Mouse (Mus musculus): ENCODE data around the gene Arhgap15.

Arhgap15 gene

DNA sequence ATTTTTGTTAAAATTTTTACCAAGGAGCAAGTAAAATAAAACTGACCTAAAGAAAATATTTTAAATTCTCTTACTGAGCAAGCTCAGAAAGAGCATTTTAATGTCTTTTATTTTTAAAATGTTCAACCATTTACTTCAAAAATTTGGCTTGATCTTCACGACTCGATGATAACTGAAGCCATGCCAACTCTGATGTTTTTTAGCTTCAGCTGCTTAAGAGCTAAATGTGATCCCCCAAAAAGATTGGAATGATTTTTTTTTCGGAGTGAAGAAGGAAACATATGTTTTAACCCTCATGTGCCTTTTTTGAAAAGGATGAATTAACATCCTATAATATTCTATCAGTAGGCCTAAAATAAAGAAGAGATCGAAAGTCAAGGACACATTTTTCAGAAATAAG lies 605.0 kb downstream of the Arhgap15 start:
- WGBS = 56% methylated on average over 4 of the region's 4 CpGs

- whole genome bisulfite sequencing = 73% methylated on average over 4 of the region's 4 CpGs
Observed at GRCm38 (mm10) chr2:44354786-44355185, 606.2 kb downstream of the Arhgap15 start.

GRCm38 (mm10) chr2:44355316-44355715 lies 606.7 kb downstream of the Arhgap15 start:
- WGBS = 61% methylated on average over 11 of the region's 11 CpGs

GRCm38 (mm10) chr2:44356248-44356886 lies 607.7 kb downstream of the Arhgap15 start:
- 55% methylated on average over 5 of the region's 5 CpGs for WGBS

- 87% methylated on average over 6 of the region's 6 CpGs for WGBS
Observed at GRCm38 (mm10) chr2:44356887-44357251, 608.2 kb downstream of the Arhgap15 start.

GRCm38 (mm10) chr2:44380225-44380624 lies 631.6 kb downstream of the Arhgap15 start:
- WGBS = 51% methylated on average over 2 of the region's 2 CpGs

- WGBS = 59% methylated on average over 6 of the region's 6 CpGs
Observed at GRCm38 (mm10) chr2:44384541-44384940, 635.9 kb downstream of the Arhgap15 start.

- WGBS = 77% methylated on average over 4 of the region's 4 CpGs
Observed at GRCm38 (mm10) chr2:44389556-44389955, 640.9 kb downstream of the Arhgap15 start.

DNA sequence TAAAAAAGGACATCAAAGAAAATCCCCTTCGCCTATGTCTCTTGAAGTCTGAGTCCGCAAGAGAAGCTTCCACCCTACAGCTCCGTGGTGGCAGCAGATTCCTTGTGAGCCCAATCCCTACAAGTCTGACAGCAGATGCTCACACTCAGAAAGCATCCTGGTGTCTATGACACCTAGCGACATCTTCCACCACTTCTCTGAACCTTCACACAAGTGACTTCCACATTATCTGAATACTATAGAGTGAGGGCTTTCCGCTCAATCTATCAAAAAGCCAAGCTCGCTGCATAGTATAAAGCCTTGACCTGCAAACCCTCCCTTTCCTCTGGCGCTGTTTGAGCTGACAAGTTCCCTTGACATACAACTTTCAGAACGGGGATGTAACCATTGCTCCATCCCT lies 645.2 kb downstream of the Arhgap15 start:
- 85% methylated on average over 8 of the region's 8 CpGs for WGBS

GRCm38 (mm10) chr2:44394956-44395501 lies 646.4 kb downstream of the Arhgap15 start:
- 73% methylated on average over 6 of the region's 6 CpGs for WGBS

GRCm38 (mm10) chr2:44395577-44395976 lies 647.0 kb downstream of the Arhgap15 start:
- WGBS = 92% methylated on average over 2 of the region's 2 CpGs

DNA sequence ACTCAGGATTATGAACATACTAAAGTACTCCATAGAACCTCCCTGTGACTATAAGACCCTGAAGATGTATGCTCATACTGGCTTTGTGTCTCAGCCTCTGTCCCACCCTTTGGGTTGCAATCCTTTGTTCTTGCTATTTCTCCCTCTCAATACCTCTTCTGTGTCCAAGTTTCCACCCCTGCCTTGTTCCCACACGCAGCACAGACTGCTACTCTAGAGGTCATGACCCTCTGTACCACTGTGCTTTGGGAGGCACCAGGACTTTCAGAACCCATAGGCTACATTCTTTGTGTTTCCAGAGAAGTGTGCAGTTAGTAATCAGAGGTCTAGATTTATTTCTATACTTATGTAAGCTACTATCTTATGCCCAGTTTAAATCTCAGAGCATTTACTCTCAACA lies 648.6 kb downstream of the Arhgap15 start:
- WGBS = 43% methylated on average over 1 of the region's 1 CpGs

DNA sequence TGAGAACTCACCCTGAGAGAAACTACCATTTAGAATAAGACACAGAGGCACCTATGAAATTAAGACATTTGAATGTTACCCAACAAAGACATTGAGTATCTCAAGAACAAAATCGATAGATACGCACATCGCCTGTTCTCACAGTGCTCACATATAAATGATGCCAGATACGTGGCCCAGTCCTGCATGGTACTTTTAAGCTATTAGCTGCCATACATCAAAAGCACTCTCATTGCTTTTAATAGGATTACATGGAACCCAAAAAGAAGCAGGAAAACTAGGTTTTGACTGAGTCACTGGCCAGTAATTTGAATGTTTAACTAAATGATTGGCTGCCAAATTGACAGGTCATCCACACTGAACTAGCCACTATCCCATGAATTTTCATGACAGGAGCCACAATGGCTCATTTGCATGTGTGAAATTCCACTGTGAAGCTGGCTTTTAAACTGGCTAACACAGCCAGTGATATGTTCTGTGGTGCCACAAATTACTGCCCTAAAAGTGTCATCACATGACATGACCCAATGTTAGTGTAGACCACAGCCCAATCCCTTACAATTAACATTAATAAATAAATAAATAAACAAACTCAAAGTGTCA lies 649.2 kb downstream of the Arhgap15 start:
- 85% methylated on average over 4 of the region's 4 CpGs for WGBS

- 72% methylated on average over 3 of the region's 3 CpGs for WGBS
Observed at GRCm38 (mm10) chr2:44401704-44402422, 653.2 kb downstream of the Arhgap15 start.

GRCm38 (mm10) chr2:44411660-44412059 lies 663.0 kb downstream of the Arhgap15 start:
- WGBS = 50% methylated on average over 2 of the region's 2 CpGs

DNA sequence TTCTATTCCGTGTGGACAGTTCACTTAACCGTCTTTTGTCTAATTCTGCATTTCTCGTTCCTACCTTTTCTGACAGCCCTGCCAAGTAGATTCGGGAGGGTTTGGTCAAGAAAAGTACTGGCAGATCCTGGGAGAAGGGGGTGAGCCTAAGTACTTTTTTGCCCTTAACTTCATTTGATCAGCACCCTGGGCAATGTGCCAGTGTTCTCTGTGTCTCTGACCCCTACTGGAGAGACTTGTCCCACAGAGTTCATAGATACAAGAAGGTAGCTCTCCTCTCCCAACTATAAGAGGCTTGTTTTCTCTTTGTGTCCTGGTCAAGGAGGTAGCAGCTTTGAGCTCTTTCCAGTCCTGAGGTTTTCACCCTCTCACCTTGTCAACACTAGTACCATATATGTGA lies 667.7 kb downstream of the Arhgap15 start:
- WGBS = 85% methylated on average over 4 of the region's 4 CpGs

GRCm38 (mm10) chr2:44419547-44420225 lies 671.1 kb downstream of the Arhgap15 start:
- WGBS = 73% methylated on average over 4 of the region's 4 CpGs

- WGBS = 75% methylated on average over 9 of the region's 9 CpGs
Observed at GRCm38 (mm10) chr2:44430521-44430920, 681.9 kb downstream of the Arhgap15 start.

DNA sequence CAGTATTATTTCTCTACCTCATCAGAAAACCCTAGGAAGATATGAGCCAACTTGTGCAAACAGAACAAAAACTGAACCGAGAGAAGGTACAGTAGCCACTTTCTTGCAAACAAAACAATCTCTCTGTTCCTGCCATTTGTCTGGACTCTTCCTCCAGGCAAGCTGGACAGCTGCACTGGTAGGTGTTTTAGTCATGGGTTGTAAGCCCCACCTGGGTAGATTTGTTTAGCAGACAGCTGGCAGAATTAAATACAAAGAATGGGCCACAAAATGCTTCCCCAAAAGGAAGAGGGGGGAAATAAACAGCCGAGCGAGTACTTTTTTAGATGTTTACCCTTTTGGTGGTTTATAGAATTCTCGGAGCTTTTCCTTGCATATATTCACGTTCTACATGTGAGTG lies 688.0 kb downstream of the Arhgap15 start:
- WGBS = 60% methylated on average over 5 of the region's 5 CpGs

DNA sequence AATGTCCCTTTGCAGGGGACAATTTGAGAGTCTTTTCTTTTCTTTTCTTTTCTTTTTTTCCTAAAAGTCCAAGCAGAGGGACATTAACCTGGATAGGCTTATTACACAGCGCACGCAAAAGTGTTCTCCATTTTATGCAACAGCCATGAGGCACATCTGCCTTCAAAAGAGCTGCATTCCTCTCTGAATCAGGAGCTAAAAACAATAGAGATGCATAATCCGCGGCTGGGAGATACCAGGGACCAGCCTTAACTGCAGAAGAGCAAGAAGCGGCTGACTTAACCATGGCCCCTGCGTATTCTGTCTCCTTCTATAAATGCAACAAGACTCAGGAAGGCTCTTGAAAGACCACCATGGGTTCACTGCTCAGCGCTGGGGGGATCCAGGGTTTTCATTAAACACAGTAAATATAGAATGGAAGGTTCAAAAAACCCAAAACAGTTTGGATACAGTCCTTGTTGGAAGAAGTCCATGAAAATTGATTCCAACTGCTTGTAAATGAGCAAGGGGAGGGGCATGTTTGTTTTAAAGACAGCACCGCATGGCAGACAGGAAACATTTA lies 689.0 kb downstream of the Arhgap15 start:
- WGBS = 72% methylated on average over 8 of the region's 8 CpGs

- 100% methylated on average over 1 of the region's 1 CpGs for WGBS
Observed at GRCm38 (mm10) chr2:44438070-44438469, 689.4 kb downstream of the Arhgap15 start.

- 74% methylated on average over 2 of the region's 2 CpGs for WGBS
Observed at GRCm38 (mm10) chr2:44444938-44445337, 696.3 kb downstream of the Arhgap15 start.

Measured in cerebral cortex, adult 2 months (tissue).